Mouse (Mus musculus) spleen, adult 2 months (tissue): ENCODE results near the gene Enpp5. TPM values are rescaled to one million over a fixed set of nuclear protein-coding genes. Genes with fewer than 3 reads are reported as not detected.

Experiments
- DNase-seq, 2 experiments: peaks; one replicate each; pipeline versions ENCODE4 v3.0.0 to v3.0.0-alpha.2; 2012 to 2021; ENCODE audit warnings: low spot score in 2 of 2, low read depth in 1 of 2
- H3K27ac ChIP-seq: fragments of 200-500 bp; 2 replicates; pipeline ENCODE4 v1.5.1; 2012; ENCODE audit warnings: low read length, inconsistent platforms; ENCODE audit not compliant: insufficient read depth
- H3K27me3 ChIP-seq: fragments of 200-500 bp; 2 replicates; pipeline ENCODE4 v1.6.1; 2012; ENCODE audit warnings: mild to moderate bottlenecking, moderate library complexity, low read length, inconsistent platforms; ENCODE audit not compliant: control insufficient read depth, insufficient read depth
- H3K36me3 ChIP-seq: fragments of 200-500 bp; 2 replicates; pipeline ENCODE4 v1.6.1; 2012; ENCODE audit warnings: mild to moderate bottlenecking, low read length, inconsistent platforms; ENCODE audit not compliant: control insufficient read depth, insufficient read depth
- H3K4me1 ChIP-seq: fragments of 200-500 bp; 2 replicates; pipeline ENCODE4 v1.6.1; 2011; ENCODE audit warnings: inconsistent platforms; ENCODE audit not compliant: control insufficient read depth, insufficient read depth, insufficient read length
- H3K4me3 ChIP-seq: fragments of 200-500 bp; 2 replicates; pipeline ENCODE4 v1.5.1; 2011; ENCODE audit warnings: mild to moderate bottlenecking, inconsistent platforms; ENCODE audit not compliant: insufficient read depth, insufficient read length; ENCODE audit errors: extremely low read depth
- CTCF ChIP-seq: fragments of 200-500 bp; IDR thresholded peaks from 2 replicates; pipeline ENCODE4 v1.5.1; 2011; ENCODE audit warnings: mild to moderate bottlenecking, inconsistent platforms; ENCODE audit not compliant: insufficient read depth, insufficient read length, insufficient replicate concordance; ENCODE audit errors: extremely low read depth
- POLR2A ChIP-seq: fragments of 200-500 bp; IDR thresholded peaks from 2 replicates; pipeline ENCODE4 v1.6.1; 2011; ENCODE audit warnings: low read depth, low read length, inconsistent platforms
- WGBS: fragments of 180-500 bp; shearing (Covaris S2); methylation state at CpG from one replicate; pipeline ENCODE4 v1.1.7; 2018; 5-methylcytosine and 5-hydroxymethylcytosine counted together
- polyA plus RNA-seq: library from polyadenylated mRNA; depleted of rRNA; stranded (reverse); fragments of >200 nt; gene quantifications from 2 replicates; pipeline ENCODE4 v1.2.3, GENCODE M21; 2012

Enpp5 gene
- polyA plus RNA-seq, 1 experiment, result 5.4 TPM

DNA sequence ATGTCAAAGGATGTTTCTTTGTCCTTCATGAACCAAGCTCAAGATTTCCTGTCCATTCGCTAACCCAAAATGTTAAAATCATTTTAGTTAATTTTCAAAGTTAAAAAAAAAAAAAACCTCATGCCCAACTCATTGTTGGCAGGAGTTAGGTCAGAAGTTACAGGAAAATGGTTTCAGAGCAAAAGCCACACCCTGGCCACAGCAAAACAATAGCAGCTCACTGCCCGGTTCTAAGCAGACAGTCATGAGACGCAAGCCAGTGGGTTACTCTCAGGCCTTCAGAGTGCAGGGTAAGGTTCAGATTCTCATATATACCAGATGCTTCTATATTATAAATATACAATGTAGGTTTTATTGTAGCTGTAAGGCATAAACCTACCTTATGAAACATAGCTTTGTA is 29.7 kb downstream of the Enpp5 start:
- DNase-seq, result no peak
- Histone ChIP-seq H3K27me3 (peaks cover 4% of the 10 kb centered on the region; the same call in 1 of the 2 replicates), H3K4me3 (no peak overlapping the region), H3K36me3 (no peaks in the 10 kb centered on the region), H3K4me1 (no peaks in the 10 kb centered on the region; the same call in 1 of the 2 replicates), H3K27ac (no peak overlapping the region; the same call in 1 of the 2 replicates)
- TF ChIP-seq POLR2A (no peak), CTCF (no peak)
- WGBS, result 69% methylated on average over 3 of the region's 3 CpGs

DNA sequence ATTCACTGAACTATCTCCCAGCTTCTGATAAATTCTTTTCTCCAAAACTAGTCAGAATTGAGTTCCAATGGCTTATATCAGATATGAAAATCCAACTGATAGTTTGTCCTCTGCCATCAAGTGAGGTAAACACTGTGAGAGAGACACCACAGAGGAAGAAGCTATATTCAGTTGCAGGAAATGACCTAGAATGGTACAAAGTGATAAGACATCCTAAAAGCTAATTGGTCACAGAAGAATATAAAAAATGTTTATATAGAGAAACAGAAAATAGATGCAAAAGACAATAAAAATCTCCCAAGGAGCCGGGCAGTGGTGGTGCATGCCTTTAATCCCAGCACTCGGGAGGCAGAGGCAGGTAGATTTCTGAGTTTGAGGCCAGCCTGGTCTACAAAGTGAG is 38.0 kb downstream of the Enpp5 start:
- Histone ChIP-seq H3K36me3 (no peaks in the 10 kb centered on the region), H3K4me1 (peaks cover 4% of the 10 kb centered on the region; the same call in 1 of the 2 replicates), H3K27ac (no peak overlapping the region), H3K4me3 (no peak overlapping the region), H3K27me3 (no peaks in the 10 kb centered on the region)
- DNase-seq, result no peak
- no peak for TF ChIP-seq POLR2A
- TF ChIP-seq CTCF, result no peak
- 50% methylated on average over 2 of the region's 2 CpGs for WGBS

DNA sequence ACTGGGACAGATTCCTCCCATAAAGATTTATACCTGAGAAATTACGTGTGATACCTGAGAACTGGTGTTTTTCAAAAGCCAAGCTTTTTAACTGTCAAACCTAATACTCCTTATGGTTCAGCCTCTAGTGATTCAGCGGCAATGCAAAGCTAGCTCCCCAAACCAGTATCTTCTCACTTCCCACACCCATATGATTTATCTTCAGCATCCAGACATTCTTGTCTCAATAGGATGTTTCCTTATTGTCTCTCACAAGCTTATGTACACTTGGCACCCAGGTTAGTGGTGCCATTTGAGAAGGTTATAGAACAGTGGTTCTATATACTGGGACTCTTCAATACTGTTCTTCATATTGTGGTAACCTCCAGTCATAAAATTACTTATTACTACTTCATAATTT is 39.1 kb downstream of the Enpp5 start:
- H3K4me3 ChIP-seq, result no peak overlapping the region
- DNase-seq, result no peak
- no peaks in the 10 kb centered on the region for H3K36me3 ChIP-seq
- no peak for TF ChIP-seq CTCF
- H3K27ac ChIP-seq, result no peak overlapping the region
- WGBS, result 86% methylated on average over 2 of the region's 2 CpGs
- no peaks in the 10 kb centered on the region for H3K27me3 ChIP-seq
- peaks cover 4% of the 10 kb centered on the region; the same call in 1 of the 2 replicates for H3K4me1 ChIP-seq

DNA sequence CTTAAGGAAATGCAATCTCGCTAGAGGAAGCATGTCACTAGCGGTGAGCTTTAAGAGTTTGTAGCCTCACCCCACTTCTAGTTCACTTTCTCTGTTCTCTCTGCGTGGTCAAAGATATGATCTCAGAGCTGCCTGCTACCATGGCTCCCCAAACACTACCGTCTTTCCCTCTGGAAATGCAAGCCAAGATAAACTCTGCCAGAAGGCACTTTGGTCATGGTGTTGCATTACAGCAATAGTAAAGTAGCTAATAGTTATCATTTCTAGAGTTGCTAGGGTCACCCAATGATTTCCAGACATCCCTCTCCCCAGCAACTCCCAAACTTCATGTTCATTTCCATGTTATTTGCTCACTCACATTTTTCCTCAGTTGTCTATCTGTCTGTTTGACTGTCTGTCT is 39.6 kb downstream of the Enpp5 start:
- WGBS, result 84% methylated on average over 4 of the region's 4 CpGs

DNA sequence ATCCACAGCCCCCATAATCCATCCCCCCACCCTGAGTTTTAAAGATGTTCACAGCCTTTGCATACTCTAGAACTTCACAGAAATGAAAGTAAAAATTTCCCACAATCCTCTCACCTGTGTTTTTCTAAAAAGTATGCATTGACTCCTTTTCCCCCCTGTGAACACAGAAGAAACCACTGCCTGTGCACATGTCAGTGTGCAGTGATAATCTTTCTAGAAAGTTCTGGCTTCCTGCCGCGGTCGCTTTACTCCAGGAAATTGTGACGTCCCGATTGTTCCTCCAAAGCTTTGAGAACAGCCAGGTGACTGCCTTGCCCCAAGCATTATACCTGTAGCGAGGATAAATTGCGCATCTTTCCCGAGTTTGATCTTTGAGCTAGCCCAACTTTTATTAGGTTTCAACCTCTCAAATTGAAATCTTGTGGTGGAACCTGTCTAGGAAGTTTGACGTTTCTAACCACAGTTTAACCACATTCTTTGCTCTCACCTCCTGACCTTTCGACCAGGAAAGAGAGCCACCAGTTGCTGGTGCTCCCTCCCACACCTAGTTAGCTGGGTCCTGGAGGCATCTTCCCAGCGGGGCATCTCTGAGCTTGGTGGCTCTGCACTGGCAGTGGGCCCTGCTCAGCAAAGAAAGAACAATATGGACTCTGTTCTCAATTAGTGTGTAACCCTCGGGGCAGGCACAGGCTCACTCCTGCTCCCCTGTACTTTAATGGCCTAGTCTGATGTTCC is 42.9 kb downstream of the Enpp5 start:
- Histone ChIP-seq H3K27ac (peak overlapping the region; percentile 35), H3K36me3 (no peaks in the 10 kb centered on the region), H3K4me3 (no peak overlapping the region), H3K4me1 (peaks cover 4% of the 10 kb centered on the region; the same call in 1 of the 2 replicates), H3K27me3 (no peaks in the 10 kb centered on the region)
- WGBS, result 17% methylated on average over 12 of the region's 12 CpGs
- peak in 1 of 2 experiments; percentile 25 for DNase-seq
- TF ChIP-seq CTCF (no peak), POLR2A (no peak)

More for the DNA sequence above, 39.6 kb downstream of the Enpp5 start:
- Histone ChIP-seq H3K27me3 (no peaks in the 10 kb centered on the region), H3K4me3 (no peak overlapping the region), H3K4me1 (peaks cover 4% of the 10 kb centered on the region; the same call in 1 of the 2 replicates), H3K36me3 (no peaks in the 10 kb centered on the region), H3K27ac (no peak overlapping the region)
- TF ChIP-seq POLR2A, result no peak
- no peak for TF ChIP-seq CTCF
- no peak for DNase-seq

DNA sequence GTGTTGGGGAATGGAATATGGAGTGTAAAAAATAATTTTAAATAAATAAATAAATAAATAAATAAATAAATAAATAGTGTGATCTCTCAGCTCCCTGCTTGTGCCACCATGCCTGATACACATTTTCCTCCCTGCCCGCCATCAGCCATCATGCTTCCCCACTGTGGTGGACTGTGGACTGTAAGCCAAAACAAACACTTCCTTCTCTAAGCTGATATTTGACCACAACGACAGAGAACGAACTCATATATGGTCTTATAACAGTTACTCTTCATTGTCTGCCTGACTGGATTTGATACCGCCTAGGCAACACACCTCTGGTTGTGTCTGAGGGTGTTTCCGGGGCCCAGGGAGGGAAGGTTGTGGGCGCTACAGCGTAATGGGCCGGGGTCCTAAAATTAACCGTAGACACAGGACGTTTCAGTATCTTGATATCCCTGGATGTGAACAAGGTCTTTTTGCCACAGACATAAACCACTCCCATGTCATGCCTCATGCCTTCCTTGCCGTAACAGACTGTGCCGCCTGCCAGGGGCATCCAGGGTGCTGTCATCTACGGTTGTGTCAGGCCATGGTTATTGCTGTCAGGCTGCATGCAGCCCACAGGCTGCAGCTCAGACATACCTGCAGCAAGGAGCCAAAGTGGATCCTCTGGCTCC is 50.6 kb downstream of the Enpp5 start:
- WGBS, result 71% methylated on average over 13 of the region's 13 CpGs
- DNase-seq, result no peak

DNA sequence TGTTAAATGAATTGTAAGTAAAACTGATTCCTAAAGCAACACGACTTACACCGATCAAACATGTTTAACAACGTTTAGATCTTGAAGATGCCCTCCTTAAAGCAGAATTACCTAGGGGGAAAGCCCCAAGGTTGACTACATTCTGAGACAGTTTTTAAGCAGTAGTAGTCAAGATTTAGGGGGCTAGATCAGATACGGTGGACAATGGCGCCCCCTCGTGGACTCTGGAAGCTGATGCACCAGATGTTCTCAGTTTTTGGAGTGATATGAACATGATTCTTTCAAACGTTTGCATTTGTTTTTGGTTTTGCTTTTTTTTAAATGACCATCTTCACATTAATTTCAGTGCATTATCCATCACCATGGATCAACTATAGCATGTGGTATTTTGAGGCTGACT is 51.8 kb downstream of the Enpp5 start:
- peak; percentile 30 to 56 for DNase-seq
- 9% methylated on average over 7 of the region's 7 CpGs for WGBS
- peak; percentile 59; the same call in 1 of the 2 replicates for TF ChIP-seq CTCF
- no peak for TF ChIP-seq POLR2A

More for the DNA sequence above, 50.6 kb downstream of the Enpp5 start:
- Histone ChIP-seq H3K4me1 (no peaks in the 10 kb centered on the region), H3K36me3 (no peaks in the 10 kb centered on the region), H3K4me3 (no peak overlapping the region), H3K27me3 (no peaks in the 10 kb centered on the region), H3K27ac (no peak overlapping the region)
- no peak for TF ChIP-seq POLR2A
- no peak for TF ChIP-seq CTCF

More for the DNA sequence above, 51.8 kb downstream of the Enpp5 start:
- Histone ChIP-seq H3K27me3 (no peaks in the 10 kb centered on the region), H3K4me3 (no peak overlapping the region), H3K4me1 (no peaks in the 10 kb centered on the region), H3K36me3 (no peaks in the 10 kb centered on the region), H3K27ac (no peak overlapping the region)
